Mouse (Mus musculus) macrophage (primary cell): ENCODE measurements at regions not wholly inside any gene's neighbourhood (a gene's known extent, or its start where the extent isn't known, plus 50 kb on each side); places are given as distances from the start of the nearest gene placed in this dataset.

Experiments
- H3K27ac ChIP-seq: fragments of 350-480 bp; formaldehyde crosslinking; 2 replicates; pipeline ENCODE4 v1.9.0; 2021
- H3K36me3 ChIP-seq: fragments of 350-480 bp; formaldehyde crosslinking; 2 replicates; pipeline ENCODE4 v1.9.0; 2021; ENCODE audit errors: inconsistent target
- H3K4me3 ChIP-seq: fragments of 350-480 bp; formaldehyde crosslinking; 2 replicates; pipeline ENCODE4 v1.9.0; 2021; ENCODE audit errors: inconsistent target
- H3K79me2 ChIP-seq: fragments of 350-480 bp; formaldehyde crosslinking; 2 replicates; pipeline ENCODE4 v1.9.0; 2021; ENCODE audit errors: inconsistent target
- WGBS: methylation state at CpG from one replicate; pipeline ENCODE4 v1.1.7; 2026; ENCODE audit warnings: inconsistent platforms; ENCODE audit not compliant: missing documents; 5-methylcytosine and 5-hydroxymethylcytosine counted together

GRCm38 (mm10) chr1:92714725-92715324 lies 66.2 kb upstream of the Otos start:
- no peak overlapping the region for H3K4me3 ChIP-seq
- WGBS: 72% methylated on average over 9 of the region's 9 CpGs
- no peaks in the 10 kb centered on the region for H3K79me2 ChIP-seq
- no peaks in the 10 kb centered on the region for H3K36me3 ChIP-seq
- H3K27ac ChIP-seq: no peak overlapping the region

GRCm38 (mm10) chr1:92712366-92712765 lies 63.7 kb upstream of the Otos start:
- WGBS: 86% methylated on average over 8 of the region's 8 CpGs
- Histone ChIP-seq H3K36me3 (no peaks in the 10 kb centered on the region), H3K4me3 (no peak overlapping the region), H3K27ac (no peak overlapping the region), H3K79me2 (no peaks in the 10 kb centered on the region)

- no peaks in the 10 kb centered on the region for H3K36me3 ChIP-seq
- no peak overlapping the region for H3K27ac ChIP-seq
- WGBS: 89% methylated on average over 2 of the region's 2 CpGs
- H3K79me2 ChIP-seq: no peaks in the 10 kb centered on the region
- H3K4me3 ChIP-seq: no peak overlapping the region
Measured at GRCm38 (mm10) chr1:92710321-92710839, 61.7 kb upstream of the Otos start.

- 88% methylated on average over 14 of the region's 14 CpGs for WGBS
- no peak overlapping the region for H3K4me3 ChIP-seq
- H3K79me2 ChIP-seq: no peaks in the 10 kb centered on the region
- no peak overlapping the region for H3K27ac ChIP-seq
- no peaks in the 10 kb centered on the region for H3K36me3 ChIP-seq
Measured at GRCm38 (mm10) chr1:92709190-92709850, 60.7 kb upstream of the Otos start.

GRCm38 (mm10) chr1:92707917-92708897 lies 59.6 kb upstream of the Otos start:
- Histone ChIP-seq H3K4me3 (no peak overlapping the region), H3K79me2 (no peaks in the 10 kb centered on the region), H3K36me3 (no peaks in the 10 kb centered on the region), H3K27ac (no peak overlapping the region)
- 70% methylated on average over 18 of the region's 19 CpGs for WGBS

- 88% methylated on average over 2 of the region's 2 CpGs for WGBS
- H3K4me3 ChIP-seq: no peak overlapping the region
- no peak overlapping the region for H3K27ac ChIP-seq
- no peaks in the 10 kb centered on the region for H3K79me2 ChIP-seq
- no peaks in the 10 kb centered on the region for H3K36me3 ChIP-seq
Measured at GRCm38 (mm10) chr1:92707441-92707840, 58.8 kb upstream of the Otos start.

GRCm38 (mm10) chr1:92703903-92704302 lies 55.3 kb upstream of the Otos start:
- WGBS: 90% methylated on average over 12 of the region's 12 CpGs
- H3K79me2 ChIP-seq: no peaks in the 10 kb centered on the region

GRCm38 (mm10) chr1:92703270-92703669 lies 54.6 kb upstream of the Otos start:
- Histone ChIP-seq H3K4me3 (no peak overlapping the region), H3K79me2 (no peaks in the 10 kb centered on the region), H3K36me3 (no peaks in the 10 kb centered on the region), H3K27ac (no peak overlapping the region)
- 89% methylated on average over 3 of the region's 3 CpGs for WGBS

More at GRCm38 (mm10) chr1:92703903-92704302, 55.3 kb upstream of the Otos start:
- Histone ChIP-seq H3K27ac (no peak overlapping the region), H3K36me3 (no peaks in the 10 kb centered on the region), H3K4me3 (no peak overlapping the region)

- 85% methylated on average over 2 of the region's 2 CpGs for WGBS
Measured at GRCm38 (mm10) chr1:92700107-92700506, 51.5 kb upstream of the Otos start.

GRCm38 (mm10) chr1:92699697-92700096 lies 51.1 kb upstream of the Otos start:
- H3K4me3 ChIP-seq: no peak overlapping the region
- no peaks in the 10 kb centered on the region for H3K36me3 ChIP-seq
- H3K27ac ChIP-seq: no peak overlapping the region
- 73% methylated on average over 6 of the region's 6 CpGs for WGBS
- no peaks in the 10 kb centered on the region for H3K79me2 ChIP-seq

More at GRCm38 (mm10) chr1:92700107-92700506, 51.5 kb upstream of the Otos start:
- Histone ChIP-seq H3K36me3 (no peaks in the 10 kb centered on the region), H3K4me3 (no peak overlapping the region), H3K27ac (no peak overlapping the region), H3K79me2 (no peaks in the 10 kb centered on the region)

GRCm38 (mm10) chr1:92699048-92699447 lies 50.4 kb upstream of the Otos start:
- Histone ChIP-seq H3K36me3 (no peaks in the 10 kb centered on the region), H3K27ac (no peak overlapping the region), H3K79me2 (no peaks in the 10 kb centered on the region), H3K4me3 (no peak overlapping the region)
- WGBS: 36% methylated on average over 9 of the region's 9 CpGs

- no peak overlapping the region for H3K4me3 ChIP-seq
- H3K27ac ChIP-seq: no peak overlapping the region
- WGBS: 100% methylated on average over 3 of the region's 3 CpGs
- no peaks in the 10 kb centered on the region for H3K36me3 ChIP-seq
- H3K79me2 ChIP-seq: no peaks in the 10 kb centered on the region
Measured at GRCm38 (mm10) chr1:92698541-92698940, 49.9 kb upstream of the Otos start.
